Mouse (Mus musculus): Measurements from ENCODE around the gene Dtx3. TPM values are rescaled to one million over a fixed set of nuclear protein-coding genes. Genes with fewer than 3 reads are reported as not detected.

Dtx3 gene
- polyA plus RNA-seq, 1 experiment from 2014 or later, result 199 TPM

DNA sequence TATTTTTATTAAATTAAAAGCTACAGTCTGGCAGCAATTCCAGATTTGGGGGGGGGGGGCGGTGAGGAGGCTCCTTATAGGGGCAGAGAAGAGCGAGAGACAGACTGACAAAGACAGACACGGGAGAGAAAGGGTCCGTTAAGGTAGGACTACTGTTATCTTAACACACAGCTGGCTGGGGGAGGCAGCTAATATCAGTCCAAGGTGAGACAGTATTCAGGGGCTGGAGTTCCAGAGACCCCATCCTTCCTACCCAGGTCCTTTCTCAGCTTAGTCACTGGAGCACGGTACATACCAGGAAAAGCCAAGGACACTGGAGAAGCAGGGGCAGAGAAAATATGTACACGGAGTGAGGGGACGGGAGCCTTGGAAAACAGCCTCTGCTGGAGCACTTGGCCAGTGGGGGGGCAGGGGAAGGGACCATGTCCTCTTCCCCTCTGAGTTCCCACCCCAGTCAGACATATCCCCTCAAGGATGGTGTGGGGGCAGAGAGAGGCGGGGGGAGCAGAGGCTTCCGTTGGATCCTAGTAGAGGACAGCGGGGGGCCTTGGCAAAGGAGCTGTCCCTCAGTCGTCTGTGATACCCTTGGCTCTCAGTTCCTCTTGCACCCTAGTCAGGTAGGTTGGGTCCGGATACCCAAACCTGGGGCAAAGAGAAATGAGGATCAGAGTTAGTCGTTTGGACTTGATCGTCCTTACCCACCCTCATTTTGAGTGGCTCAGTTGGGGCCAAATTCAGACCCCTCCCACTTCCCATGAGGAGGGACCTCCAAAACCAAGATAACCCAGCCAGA is 4.9 kb downstream of the Dtx3 start:
- H3K4me1 ChIP-seq, result peaks cover 61% of the 10 kb centered on the region
- WGBS, result 34% methylated on average over 14 of the region's 14 CpGs
- H3K9me3 ChIP-seq, result no peaks in the 10 kb centered on the region
- ATAC-seq (ENCODE audit: low FRiP score, low read depth), result no peak
- peak overlapping the region; percentile 89 for H3K9ac ChIP-seq
- peak overlapping the region; percentile 53 for H3K27ac ChIP-seq
- peaks cover 28% of the 10 kb centered on the region for H3K36me3 ChIP-seq
- 0 out of 2 replicates have a peak overlapping the region, but pooled peaks have one; percentile 76 for H3K4me3 ChIP-seq
- peak overlapping the region; percentile 94 for H3K4me2 ChIP-seq (replicated peaks)
- H3K27me3 ChIP-seq (replicated peaks), result no peaks in the 10 kb centered on the region

GRCm38 (mm10) chr10:127189651-127190381 is 5.7 kb downstream of the Dtx3 start, which contains the start of gene Arhgef25:
Gene Arhgef25 (minus strand): TSS chr10:127190083.
- no peaks in the 10 kb centered on the region for H3K27me3 ChIP-seq (replicated peaks)
- under 1% methylated on average over 35 of the region's 35 CpGs for WGBS
- H3K4me2 ChIP-seq (replicated peaks), result peak within 1 kb of the TSS; percentile 94
- peak within 1 kb of the TSS; percentile 76 for H3K4me3 ChIP-seq
- peak within 1 kb of the TSS; percentile 89 for H3K9ac ChIP-seq
- ATAC-seq (ENCODE audit: low FRiP score, low read depth), result peak; percentile 13; the same call in 1 of the 2 replicates
- peaks cover 33% of the 10 kb centered on the region for H3K36me3 ChIP-seq
- H3K4me1 ChIP-seq, result peaks cover 58% of the 10 kb centered on the region
- H3K9me3 ChIP-seq, result no peaks in the 10 kb centered on the region
- H3K27ac ChIP-seq, result peak within 1 kb of the TSS; percentile 62

DNA sequence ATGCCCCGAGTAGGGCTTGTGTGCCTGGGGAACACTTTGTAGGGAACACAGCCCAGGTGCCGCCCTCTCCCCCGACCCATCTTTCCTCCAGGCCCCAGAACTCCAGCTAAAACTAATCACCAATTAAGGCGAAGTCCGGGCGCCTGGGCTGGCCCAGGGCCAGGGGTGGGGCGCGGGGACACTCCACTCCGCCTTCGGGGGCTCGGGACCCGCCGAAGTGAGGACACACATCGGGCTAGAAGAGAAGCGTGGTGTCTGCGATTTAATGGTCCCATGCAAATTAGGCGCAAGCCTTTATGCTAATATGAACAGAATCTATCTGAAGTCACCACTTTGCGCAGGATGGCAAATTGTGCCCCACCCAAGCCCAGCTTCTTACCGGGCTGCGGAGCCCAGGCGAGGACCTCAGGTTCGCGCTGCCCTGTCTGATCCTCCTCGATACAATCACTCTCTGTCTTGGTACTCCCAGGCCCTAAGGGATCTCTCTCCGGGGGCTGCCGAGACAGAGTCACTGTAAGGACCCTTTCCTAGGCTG is 6.3 kb downstream of the Dtx3 start:
- ATAC-seq (ENCODE audit: low FRiP score, low read depth), result peak; percentile 22
- peaks cover 33% of the 10 kb centered on the region for H3K36me3 ChIP-seq
- H3K9me3 ChIP-seq, result no peaks in the 10 kb centered on the region
- H3K4me1 ChIP-seq, result peaks cover 57% of the 10 kb centered on the region
- peak overlapping the region; percentile 89 for H3K9ac ChIP-seq
- no peaks in the 10 kb centered on the region for H3K27me3 ChIP-seq (replicated peaks)
- peak overlapping the region; percentile 94 for H3K4me2 ChIP-seq (replicated peaks)
- H3K4me3 ChIP-seq, result peak overlapping the region; percentile 76
- H3K27ac ChIP-seq, result peak overlapping the region; percentile 47
- under 1% methylated on average over 26 of the region's 26 CpGs for WGBS

GRCm38 (mm10) chr10:127188465-127189115 is 6.9 kb downstream of the Dtx3 start:
- peak; percentile 85 for ATAC-seq (ENCODE audit: low FRiP score, low read depth)
- H3K36me3 ChIP-seq, result peaks cover 33% of the 10 kb centered on the region
- peak overlapping the region; percentile 94 for H3K4me2 ChIP-seq (replicated peaks)
- H3K9me3 ChIP-seq, result no peaks in the 10 kb centered on the region
- peak overlapping the region; percentile 89 for H3K9ac ChIP-seq
- H3K4me1 ChIP-seq, result peaks cover 60% of the 10 kb centered on the region
- H3K27me3 ChIP-seq (replicated peaks), result no peaks in the 10 kb centered on the region
- 0% methylated on average over 29 of the region's 46 CpGs for WGBS
- peak overlapping the region; percentile 76 for H3K4me3 ChIP-seq
- H3K27ac ChIP-seq, result peak overlapping the region; percentile 47

- H3K4me1 ChIP-seq, result peaks cover 59% of the 10 kb centered on the region
- 2% methylated on average over 18 of the region's 21 CpGs for WGBS
Observed at GRCm38 (mm10) chr10:127188079-127188453, 7.5 kb downstream of the Dtx3 start.

GRCm38 (mm10) chr10:127187371-127188078 is 8.0 kb downstream of the Dtx3 start:
- ATAC-seq (ENCODE audit: low FRiP score, low read depth), result no peak
- Histone ChIP-seq H3K4me1 (peaks cover 54% of the 10 kb centered on the region), H3K36me3 (peaks cover 27% of the 10 kb centered on the region), H3K27ac (peak overlapping the region; percentile 47; the same call in 1 of the 2 replicates), H3K9ac (peak overlapping the region; percentile 89), H3K4me2 (replicated peaks) (peak overlapping the region; percentile 94), H3K9me3 (no peaks in the 10 kb centered on the region), H3K27me3 (replicated peaks) (peaks cover 8% of the 10 kb centered on the region), H3K4me3 (peak overlapping the region; percentile 76)
- WGBS, result 27% methylated on average over 10 of the region's 10 CpGs

More at GRCm38 (mm10) chr10:127188079-127188453, 7.5 kb downstream of the Dtx3 start:
- Histone ChIP-seq H3K9ac (peak overlapping the region; percentile 89), H3K4me3 (peak overlapping the region; percentile 76), H3K36me3 (peaks cover 32% of the 10 kb centered on the region), H3K27ac (peak overlapping the region; percentile 47), H3K27me3 (replicated peaks) (peaks cover 4% of the 10 kb centered on the region; the same call in 1 of the 2 replicates), H3K9me3 (no peaks in the 10 kb centered on the region), H3K4me2 (replicated peaks) (peak overlapping the region; percentile 94)
- peak; percentile 19 for ATAC-seq (ENCODE audit: low FRiP score, low read depth)

- 88% methylated on average over 1 of the region's 1 CpGs for WGBS
- Histone ChIP-seq H3K27ac (no peak overlapping the region), H3K9ac (no peak overlapping the region), H3K36me3 (peaks cover 24% of the 10 kb centered on the region), H3K27me3 (replicated peaks) (peaks cover 13% of the 10 kb centered on the region), H3K4me1 (peaks cover 50% of the 10 kb centered on the region), H3K9me3 (no peaks in the 10 kb centered on the region), H3K4me2 (replicated peaks) (no peak overlapping the region), H3K4me3 (no peak overlapping the region)
- no peak for ATAC-seq (ENCODE audit: low FRiP score, low read depth)
Observed at GRCm38 (mm10) chr10:127186451-127186850, 9.1 kb downstream of the Dtx3 start.

DNA sequence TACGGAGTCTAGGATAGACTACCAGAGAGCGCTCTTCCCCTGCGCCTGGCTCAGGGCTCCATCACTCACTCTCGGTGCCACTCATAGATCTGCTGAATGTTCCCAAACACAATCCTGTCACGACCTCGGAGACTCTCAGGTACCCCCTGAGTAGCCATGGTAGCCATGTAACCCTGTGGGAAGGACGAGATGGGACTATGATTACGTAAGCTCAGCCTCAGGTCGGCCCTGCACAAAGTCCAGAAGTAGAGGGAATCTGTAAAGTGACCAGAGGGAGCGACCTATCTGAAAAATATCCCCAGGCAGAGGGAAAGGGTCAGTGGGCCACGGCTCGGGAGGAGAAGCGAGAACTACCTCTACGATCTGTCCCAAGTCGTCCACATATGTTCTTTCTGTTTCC is 10.0 kb downstream of the Dtx3 start:
- Histone ChIP-seq H3K4me1 (peaks cover 43% of the 10 kb centered on the region), H3K27ac (no peak overlapping the region), H3K27me3 (replicated peaks) (peaks cover 23% of the 10 kb centered on the region), H3K4me2 (replicated peaks) (peak overlapping the region; percentile 16; the same call in 1 of the 2 replicates), H3K9ac (no peak overlapping the region), H3K4me3 (no peak overlapping the region), H3K36me3 (peaks cover 18% of the 10 kb centered on the region), H3K9me3 (no peaks in the 10 kb centered on the region)
- 86% methylated on average over 15 of the region's 15 CpGs for WGBS
- ATAC-seq (ENCODE audit: low FRiP score, low read depth), result no peak

- Histone ChIP-seq H3K9me3 (no peaks in the 10 kb centered on the region), H3K4me1 (peaks cover 43% of the 10 kb centered on the region), H3K27ac (no peak overlapping the region), H3K4me2 (replicated peaks) (peak overlapping the region; percentile 16; the same call in 1 of the 2 replicates), H3K27me3 (replicated peaks) (peaks cover 27% of the 10 kb centered on the region), H3K36me3 (peaks cover 18% of the 10 kb centered on the region), H3K9ac (no peak overlapping the region), H3K4me3 (no peak overlapping the region)
- 71% methylated on average over 9 of the region's 9 CpGs for WGBS
- no peak for ATAC-seq (ENCODE audit: low FRiP score, low read depth)
Observed at GRCm38 (mm10) chr10:127185101-127185500, 10.4 kb downstream of the Dtx3 start.

- H3K27ac ChIP-seq, result no peak overlapping the region
- peak overlapping the region; percentile 32; the same call in 1 of the 2 replicates for H3K4me2 ChIP-seq (replicated peaks)
- peaks cover 18% of the 10 kb centered on the region for H3K36me3 ChIP-seq
- WGBS, result 13% methylated on average over 20 of the region's 20 CpGs
- H3K4me1 ChIP-seq, result peaks cover 40% of the 10 kb centered on the region
- no peak overlapping the region for H3K4me3 ChIP-seq
- 0 out of 2 replicates have a peak overlapping the region, but pooled peaks have one; percentile 33 for H3K9ac ChIP-seq
- H3K9me3 ChIP-seq, result no peaks in the 10 kb centered on the region
- no peak for ATAC-seq (ENCODE audit: low FRiP score, low read depth)
- H3K27me3 ChIP-seq (replicated peaks), result peaks cover 38% of the 10 kb centered on the region
Observed at GRCm38 (mm10) chr10:127183759-127184158, 11.8 kb downstream of the Dtx3 start.

- no peak overlapping the region for H3K9ac ChIP-seq
- no peak for ATAC-seq (ENCODE audit: low FRiP score, low read depth)
- peaks cover 43% of the 10 kb centered on the region for H3K4me1 ChIP-seq
Observed at GRCm38 (mm10) chr10:127182624-127183023, 12.9 kb downstream of the Dtx3 start.

More at GRCm38 (mm10) chr10:127182624-127183023, 12.9 kb downstream of the Dtx3 start:
- Histone ChIP-seq H3K36me3 (peaks cover 18% of the 10 kb centered on the region), H3K27ac (no peak overlapping the region), H3K4me2 (replicated peaks) (no peak overlapping the region), H3K4me3 (no peak overlapping the region), H3K27me3 (replicated peaks) (peaks cover 49% of the 10 kb centered on the region), H3K9me3 (no peaks in the 10 kb centered on the region)
- 89% methylated on average over 4 of the region's 4 CpGs for WGBS

Measured in neural tube, embryonic 12.5 days (tissue).